Mouse (Mus musculus) forebrain, postnatal 0 days (tissue): ENCODE measurements at regions not wholly inside any gene's neighbourhood (a gene's known extent, or its start where the extent isn't known, plus 50 kb on each side); places are given as distances from the start of the nearest gene placed in this dataset.

ENCODE experiments used
- ATAC-seq: fragments of 200-750 bp; cut with Nextera tagmentation; 2 replicates; pipeline ENCODE4 v1.8.0; 2017; ENCODE audit warnings: mild to moderate bottlenecking, moderate library complexity
- DNase-seq: peaks from one replicate; pipeline ENCODE4 v3.0.0-alpha.2; 2015
- H3K27ac ChIP-seq: fragments of 300-500 bp; sonication (generic); 2 replicates; pipeline ENCODE4 v1.5.1; 2014; ENCODE audit warnings: low read depth, mild to moderate bottlenecking, antibody characterized with exemption, low read length, moderate library complexity, mixed read lengths
- H3K27me3 ChIP-seq: fragments of 300-500 bp; sonication (generic); 2 replicates; pipeline ENCODE4 v1.6.1; 2014; ENCODE audit warnings: mild to moderate bottlenecking, low read length, mixed read lengths; ENCODE audit not compliant: insufficient read depth
- H3K36me3 ChIP-seq: fragments of 300-500 bp; sonication (generic); 2 replicates; pipeline ENCODE4 v1.6.1; 2014; ENCODE audit warnings: mild to moderate bottlenecking, moderate library complexity; ENCODE audit not compliant: insufficient read depth
- H3K4me1 ChIP-seq: fragments of 300-500 bp; sonication (generic); 2 replicates; pipeline ENCODE4 v1.6.1; 2014; ENCODE audit warnings: antibody characterized with exemption; ENCODE audit not compliant: insufficient read depth
- H3K4me2 ChIP-seq: fragments of 300-500 bp; sonication (generic); 2 replicates; pipeline ENCODE4 v1.6.1; 2014; ENCODE audit warnings: low read depth, mild to moderate bottlenecking, moderate library complexity
- H3K4me3 ChIP-seq: fragments of 300-500 bp; sonication (generic); 2 replicates; pipeline ENCODE4 v1.5.1; 2014; ENCODE audit warnings: low read depth, low read length, mixed read lengths
- H3K9ac ChIP-seq: fragments of 300-500 bp; sonication (generic); 2 replicates; pipeline ENCODE4 v1.6.1; 2014; ENCODE audit warnings: mild to moderate bottlenecking
- H3K9me3 ChIP-seq: fragments of 300-500 bp; sonication (generic); 2 replicates; pipeline ENCODE4 v1.6.1; 2016; ENCODE audit warnings: low read length
- CTCF ChIP-seq: sonication (generic); IDR thresholded peaks from 2 replicates; pipeline ENCODE4 v1.5.1; 2016; ENCODE audit warnings: antibody characterized with exemption, control low read depth, low read depth
- WGBS: fragments of 180-500 bp; shearing (Covaris S2); extraction: QIAGEN DNeasy Blood & Tissue Kit; methylation state at CpG from one replicate; pipeline ENCODE4 v1.1.7; 2014; 5-methylcytosine and 5-hydroxymethylcytosine counted together

GRCm38 (mm10) chr2:12815339-12815738, 108.5 kb upstream of the Pter start:
- WGBS, result 66% methylated on average over 5 of the region's 5 CpGs
- TF ChIP-seq CTCF, result no peak

GRCm38 (mm10) chr2:12825902-12826301, 97.9 kb upstream of the Pter start:
- WGBS, result 87% methylated on average over 1 of the region's 1 CpGs
- DNase-seq, result no peak
- H3K9ac ChIP-seq, result no peak overlapping the region
- TF ChIP-seq CTCF, result no peak
- H3K4me1 ChIP-seq, result no peaks in the 10 kb centered on the region
- H3K36me3 ChIP-seq, result no peaks in the 10 kb centered on the region
- no peaks in the 10 kb centered on the region for H3K27me3 ChIP-seq
- no peak overlapping the region for H3K4me2 ChIP-seq
- no peak overlapping the region for H3K27ac ChIP-seq
- H3K4me3 ChIP-seq, result no peak overlapping the region
- ATAC-seq, result no peak
- H3K9me3 ChIP-seq, result no peaks in the 10 kb centered on the region

More at GRCm38 (mm10) chr2:12815339-12815738, 108.5 kb upstream of the Pter start:
- Histone ChIP-seq H3K9ac (no peak overlapping the region), H3K36me3 (no peaks in the 10 kb centered on the region), H3K4me1 (no peaks in the 10 kb centered on the region), H3K27ac (no peak overlapping the region), H3K4me2 (no peak overlapping the region), H3K27me3 (no peaks in the 10 kb centered on the region), H3K4me3 (no peak overlapping the region), H3K9me3 (no peaks in the 10 kb centered on the region)
- peak; percentile 45; the same call in 1 of the 2 replicates for ATAC-seq
- DNase-seq, result no peak

- Histone ChIP-seq H3K9me3 (no peaks in the 10 kb centered on the region), H3K4me3 (no peak overlapping the region), H3K27me3 (no peaks in the 10 kb centered on the region), H3K4me2 (no peak overlapping the region), H3K36me3 (no peaks in the 10 kb centered on the region), H3K27ac (no peak overlapping the region), H3K4me1 (no peaks in the 10 kb centered on the region), H3K9ac (no peak overlapping the region)
- no peak for ATAC-seq
- TF ChIP-seq CTCF, result no peak
- 97% methylated on average over 3 of the region's 3 CpGs for WGBS
- no peak for DNase-seq
These were observed 90.3 kb upstream of the Pter start for GRCm38 (mm10) chr2:12833579-12833978.

GRCm38 (mm10) chr2:12866543-12866942, 57.3 kb upstream of the Pter start:
- no peaks in the 10 kb centered on the region for H3K36me3 ChIP-seq
- H3K4me3 ChIP-seq, result no peak overlapping the region
- no peak overlapping the region for H3K9ac ChIP-seq
- no peak overlapping the region for H3K4me2 ChIP-seq
- H3K27me3 ChIP-seq, result no peaks in the 10 kb centered on the region
- H3K27ac ChIP-seq, result no peak overlapping the region
- no peaks in the 10 kb centered on the region for H3K9me3 ChIP-seq
- no peaks in the 10 kb centered on the region for H3K4me1 ChIP-seq
- no peak for TF ChIP-seq CTCF
- ATAC-seq, result no peak
- DNase-seq, result no peak

GRCm38 (mm10) chr2:12868772-12869171, 55.1 kb upstream of the Pter start:
- DNase-seq (no peak), ATAC-seq (no peak)
- no peak for TF ChIP-seq CTCF
- WGBS, result 45% methylated on average over 3 of the region's 3 CpGs
- no peak overlapping the region for H3K4me2 ChIP-seq
- H3K4me3 ChIP-seq, result no peak overlapping the region
- H3K27me3 ChIP-seq, result no peaks in the 10 kb centered on the region
- H3K36me3 ChIP-seq, result no peaks in the 10 kb centered on the region
- no peaks in the 10 kb centered on the region for H3K9me3 ChIP-seq
- H3K9ac ChIP-seq, result no peak overlapping the region
- H3K4me1 ChIP-seq, result no peaks in the 10 kb centered on the region
- no peak overlapping the region for H3K27ac ChIP-seq
